Mouse (Mus musculus): ENCODE data around the gene Mea1.

DNA sequence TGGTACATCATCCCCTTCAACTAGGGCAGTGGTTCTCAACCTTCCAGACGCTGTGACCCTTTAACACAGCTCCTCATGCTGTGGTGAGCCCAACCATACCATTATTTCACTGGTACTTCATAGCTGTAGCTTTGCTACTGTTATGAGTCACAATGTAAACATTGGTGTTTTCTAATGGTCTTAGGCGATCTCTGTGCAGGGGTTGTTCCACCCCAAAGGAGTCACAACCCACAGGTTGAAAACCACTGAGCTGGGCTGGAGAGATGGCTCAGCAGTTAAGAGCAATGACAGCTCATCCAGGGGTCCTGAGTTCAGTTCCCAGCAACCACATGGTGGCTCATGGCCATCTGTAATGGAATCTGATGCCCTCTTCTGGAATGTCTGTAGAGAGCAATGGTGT, 12.8 kb downstream of the Mea1 start:
- TF ChIP-seq CTCF (IDR thresholded peaks at IDR 0.05; ENCODE audit: borderline replicate concordance, control insufficient read depth, extremely low read depth, insufficient read depth, low read length, poor library complexity) (no peak), POLR2A (IDR thresholded peaks at IDR 0.05; ENCODE audit: control insufficient read depth, extremely low read depth, insufficient read depth, low read length, poor library complexity) (no peak)
